25 mouse cellular contexts compared by ENCODE assay signal in the genomic region with DNA sequence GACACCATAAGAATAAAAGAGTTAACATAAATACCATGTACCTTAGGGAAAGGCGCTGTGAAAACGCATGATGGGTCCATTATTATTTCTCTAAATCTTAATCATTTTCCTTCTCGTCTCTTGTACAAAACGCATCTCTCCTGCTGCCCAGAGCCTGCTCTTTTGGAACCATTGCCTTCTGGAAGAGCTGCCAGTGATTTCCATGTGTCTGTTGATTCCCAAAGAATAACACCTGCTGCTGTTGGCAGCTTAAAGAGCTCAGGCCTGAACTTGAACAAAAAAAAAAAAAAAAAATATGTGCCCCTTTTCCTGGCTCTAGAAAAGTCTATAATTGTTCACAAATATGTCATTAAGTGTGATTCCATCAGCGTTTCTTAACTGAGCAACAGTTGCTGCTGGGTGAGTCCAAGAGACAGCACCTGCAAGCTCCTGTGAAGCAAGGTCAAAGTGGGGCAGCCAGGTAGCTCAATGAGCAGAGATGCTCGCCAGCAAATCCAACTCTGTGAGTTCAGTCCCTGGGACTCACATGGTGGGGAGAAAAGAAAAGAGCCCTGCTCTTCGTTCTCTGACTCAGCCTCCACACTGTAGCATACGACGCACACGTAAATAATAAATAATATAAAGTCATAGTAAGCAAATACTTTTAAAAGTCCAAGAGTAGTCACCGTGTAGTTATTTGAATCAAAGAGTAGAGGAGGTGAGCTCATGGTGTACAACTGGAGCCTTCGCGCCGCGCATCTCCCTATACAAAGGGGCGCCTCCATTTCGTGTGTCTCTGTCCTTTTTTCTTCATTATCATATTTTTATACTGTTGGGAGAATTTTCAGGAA. TPM values are rescaled to one million over a fixed set of nuclear protein-coding genes. Genes with fewer than 3 reads are reported as not detected.
DNase-seq lines count a peak whose midpoint lies in the region; ATAC-seq lines count a peak whose summit lies in the region.
"Had no signal": no experiment of that assay in that cellular context is flagged by ENCODE, and none has a peak within 500 bp of the region (broad histone marks: within the 10 kb centered on the region; RNA-seq: fewer than 3 reads in every experiment).

No protein-coding gene starts in this region.

- ATAC-seq in heart, embryonic 16.5 days (replicated peaks; ENCODE audit: extremely low read depth, insufficient read depth, low FRiP score): no peak
- ATAC-seq in activated CD4-positive, CD25-positive, alpha-beta regulatory T cell, adult 4 months: no peak
- ATAC-seq: forebrain, embryonic 16.5 days had no signal

- H3K9ac ChIP-seq in heart, embryonic 16.5 days (ENCODE audit: low read length): no peak overlapping the region
- H3K9ac ChIP-seq: embryonic facial prominence, embryonic 12.5 days; heart, embryonic 15.5 days had no signal

- DNase-seq in heart, adult 9 months (ENCODE audit: low spot score in 2 of 2): no peak
- DNase-seq in thymus, postnatal 14 days: peak; percentile 46
- DNase-seq in thymus, postnatal 0 days (ENCODE audit: low spot score): no peak
- peak; percentile 70 for DNase-seq in cerebellum, adult 9-10 months
- peak; percentile 59 for DNase-seq in naive thymus-derived CD4-positive, alpha-beta T cell, adult 2 months (ENCODE audit: low read depth)
- DNase-seq in ovary, postnatal 10 days (ENCODE audit: low spot score): no peak
- DNase-seq: adrenal gland, postnatal 10 days; kidney, adult 9 months; kidney, postnatal 25 days; lung, adult 18-20 months; lung, postnatal 14 days; midbrain, embryonic 14.5 days; thymus, postnatal 4 days had no signal

- no peak overlapping the region for H3K27ac ChIP-seq in heart, embryonic 16.5 days (ENCODE audit: low read length)
- H3K27ac ChIP-seq: embryonic facial prominence, embryonic 12.5 days; heart, embryonic 15.5 days had no signal

- WGBS in heart, embryonic 16.5 days: 85% methylated on average over 17 of the region's 17 CpGs

- no peaks in the 10 kb centered on the region for H3K36me3 ChIP-seq in heart, embryonic 16.5 days (ENCODE audit: control insufficient read depth, insufficient read depth)
- H3K36me3 ChIP-seq: embryonic facial prominence, embryonic 12.5 days; heart, embryonic 15.5 days had no signal

- peak overlapping the region; percentile 2; the same call in 1 of the 2 replicates for H3K4me2 ChIP-seq in heart, embryonic 16.5 days (ENCODE audit: low read depth, low read length)
- H3K4me2 ChIP-seq: embryonic facial prominence, embryonic 12.5 days; heart, embryonic 15.5 days; liver, embryonic 11.5 days had no signal

- no peak overlapping the region for H3K4me3 ChIP-seq in heart, embryonic 16.5 days (ENCODE audit: low read length)
- H3K4me3 ChIP-seq: embryonic facial prominence, embryonic 12.5 days; erythroblast, embryonic 14.5 days; heart, embryonic 15.5 days; myocyte had no signal

- H3K4me1 ChIP-seq in heart, embryonic 16.5 days (ENCODE audit: control insufficient read depth, insufficient read depth, low read length): peaks cover 3% of the 10 kb centered on the region; the same call in 1 of the 2 replicates
- H3K4me1 ChIP-seq: embryonic facial prominence, embryonic 12.5 days had no signal

- no peaks in the 10 kb centered on the region for H3K9me3 ChIP-seq in heart, embryonic 16.5 days (replicated peaks; ENCODE audit: control insufficient read depth, low read length)
- H3K9me3 ChIP-seq: embryonic facial prominence, embryonic 12.5 days; heart, embryonic 15.5 days had no signal

- H3K27me3 ChIP-seq in heart, embryonic 16.5 days (ENCODE audit: control insufficient read depth, insufficient read depth, low read length): peaks cover 27% of the 10 kb centered on the region

RNA-seq across cellular contexts. Expression of a gene that starts 2.0 kb away (rescaled TPM):
- polyA plus RNA-seq in heart, embryonic 16.5 days (2015; fragmentation: Nextera tagmentation; extraction: Ambion mirVana): 3.0 and 4.9 TPM in 2 replicates
- 90.8 and 112 TPM in 2 replicates for polyA plus RNA-seq in thymus, postnatal 0 days (2015; fragmentation: Nextera tagmentation; extraction: Ambion mirVana)
- polyA plus RNA-seq in activated CD4-positive, CD25-positive, alpha-beta regulatory T cell, adult 4 months (2017; shearing (Covaris generic)): 10 to 100 TPM; 43.4 to 46.5 TPM
- polyA plus RNA-seq: forebrain, embryonic 16.5 days; myocyte had no signal

RNA-seq across cellular contexts. Expression of a gene that starts 9.5 kb away (rescaled TPM):
- not detected in 2 replicates for polyA plus RNA-seq in heart, embryonic 16.5 days (2015; fragmentation: Nextera tagmentation; extraction: Ambion mirVana)
- 0.17 and 0.33 TPM in 2 replicates for polyA plus RNA-seq in thymus, postnatal 0 days (2015; fragmentation: Nextera tagmentation; extraction: Ambion mirVana)
- under 1 TPM in 1 of 2 experiments, not detected in 1; 0.38 TPM for polyA plus RNA-seq in activated CD4-positive, CD25-positive, alpha-beta regulatory T cell, adult 4 months (2017; shearing (Covaris generic))
- polyA plus RNA-seq: cortical plate, adult 2 months; embryonic facial prominence, embryonic 12.5 days; erythroblast, embryonic 14.5 days; forebrain, embryonic 16.5 days; heart, embryonic 15.5 days; hindbrain, embryonic 11.5 days; intestine, embryonic 14.5 days; limb, embryonic 11.5 days; liver, embryonic 11.5 days; midbrain, embryonic 14.5 days; myocyte had no signal

Comparison
In these comparisons a context has a peak if more than half of its experiments do, and no peak if none do; other contexts are left out.
1. DNase-seq: peak in thymus, postnatal 14 days (single experiment), cerebellum, adult 9-10 months (single experiment) and naive thymus-derived CD4-positive, alpha-beta T cell, adult 2 months (single experiment); none in heart, adult 9 months (0 of 2), thymus, postnatal 0 days (single experiment) and ovary, postnatal 10 days (single experiment).